Mouse (Mus musculus) brown adipose tissue, adult 24 weeks (tissue): ENCODE data around the gene Frrs1l. TPM values are rescaled to one million over a fixed set of nuclear protein-coding genes. Genes with fewer than 3 reads are reported as not detected.

Experiments
- H3K27ac ChIP-seq: fragments of 200-500 bp; replicated peaks from 2 replicates; pipeline ENCODE4 v1.5.1; 2012; ENCODE audit warnings: low read depth, mild to moderate bottlenecking, low read length
- H3K4me1 ChIP-seq: fragments of 200-500 bp; 2 replicates; pipeline ENCODE4 v1.6.1; 2012; ENCODE audit warnings: low read length, mixed read lengths; ENCODE audit not compliant: control insufficient read depth, insufficient read depth, insufficient read length
- H3K4me3 ChIP-seq: fragments of 200-500 bp; 2 replicates; pipeline ENCODE4 v1.5.1; 2012; ENCODE audit warnings: low read depth, mild to moderate bottlenecking, low read length, moderate library complexity; ENCODE audit not compliant: insufficient read depth
- polyA plus RNA-seq: library from polyadenylated mRNA; stranded (reverse); fragments of >200 nt; gene quantifications from 2 replicates; pipeline ENCODE4 v1.2.4, GENCODE M21; 2012; ENCODE audit not compliant: missing spikeins, insufficient read depth, insufficient read length

The Frrs1l gene
- polyA plus RNA-seq: not detected in 2 replicates

GRCm38 (mm10) chr4:56990215-56990584, at the start of gene Frrs1l:
Gene Frrs1l, minus strand, starts transcription at chr4:56990391.
- no peak within 1 kb of the TSS for H3K27ac ChIP-seq
- no peaks in the 10 kb centered on the region for H3K4me1 ChIP-seq
- H3K4me3 ChIP-seq: peak within 1 kb of the TSS; percentile 45

GRCm38 (mm10) chr4:57039127-57040031, 49.2 kb upstream of the Frrs1l start:
- Histone ChIP-seq H3K4me1 (no peaks in the 10 kb centered on the region), H3K4me3 (no peak overlapping the region), H3K27ac (no peak overlapping the region)

GRCm38 (mm10) chr4:57037554-57037953, 47.4 kb upstream of the Frrs1l start:
- Histone ChIP-seq H3K4me3 (no peak overlapping the region), H3K27ac (no peak overlapping the region), H3K4me1 (no peaks in the 10 kb centered on the region)

- Histone ChIP-seq H3K4me1 (no peaks in the 10 kb centered on the region), H3K4me3 (no peak overlapping the region), H3K27ac (no peak overlapping the region)
These were observed 44.0 kb upstream of the Frrs1l start for GRCm38 (mm10) chr4:57034169-57034568.

- Histone ChIP-seq H3K27ac (no peak overlapping the region), H3K4me1 (no peaks in the 10 kb centered on the region), H3K4me3 (no peak overlapping the region)
These were observed 41.2 kb upstream of the Frrs1l start for GRCm38 (mm10) chr4:57031440-57031839.

- no peak overlapping the region for H3K4me3 ChIP-seq
- H3K4me1 ChIP-seq: no peaks in the 10 kb centered on the region
- H3K27ac ChIP-seq: no peak overlapping the region
These were observed 37.8 kb upstream of the Frrs1l start for GRCm38 (mm10) chr4:57027954-57028353.

- Histone ChIP-seq H3K4me3 (no peak overlapping the region), H3K4me1 (no peaks in the 10 kb centered on the region), H3K27ac (no peak overlapping the region)
These were observed 33.3 kb upstream of the Frrs1l start for GRCm38 (mm10) chr4:57023527-57023926.

- Histone ChIP-seq H3K4me1 (no peaks in the 10 kb centered on the region), H3K27ac (no peak overlapping the region), H3K4me3 (no peak overlapping the region)
These were observed 31.1 kb upstream of the Frrs1l start for GRCm38 (mm10) chr4:57021288-57021687.

GRCm38 (mm10) chr4:57017229-57017628, 27.0 kb upstream of the Frrs1l start:
- H3K27ac ChIP-seq: no peak overlapping the region
- no peaks in the 10 kb centered on the region for H3K4me1 ChIP-seq
- H3K4me3 ChIP-seq: no peak overlapping the region

GRCm38 (mm10) chr4:57016366-57017171, 26.4 kb upstream of the Frrs1l start:
- no peaks in the 10 kb centered on the region for H3K4me1 ChIP-seq
- no peak overlapping the region for H3K27ac ChIP-seq
- no peak overlapping the region for H3K4me3 ChIP-seq

GRCm38 (mm10) chr4:57015032-57015431, 24.8 kb upstream of the Frrs1l start:
- Histone ChIP-seq H3K4me3 (no peak overlapping the region), H3K4me1 (no peaks in the 10 kb centered on the region), H3K27ac (no peak overlapping the region)

GRCm38 (mm10) chr4:57011454-57012046, 21.4 kb upstream of the Frrs1l start:
- no peak overlapping the region for H3K27ac ChIP-seq
- H3K4me3 ChIP-seq: no peak overlapping the region
- H3K4me1 ChIP-seq: no peaks in the 10 kb centered on the region

GRCm38 (mm10) chr4:57010919-57011318, 20.7 kb upstream of the Frrs1l start:
- H3K4me1 ChIP-seq: no peaks in the 10 kb centered on the region
- H3K4me3 ChIP-seq: no peak overlapping the region
- H3K27ac ChIP-seq: no peak overlapping the region

- Histone ChIP-seq H3K4me3 (no peak overlapping the region), H3K4me1 (no peaks in the 10 kb centered on the region), H3K27ac (no peak overlapping the region)
These were observed 20.2 kb upstream of the Frrs1l start for GRCm38 (mm10) chr4:57010425-57010824.

- H3K27ac ChIP-seq: no peak overlapping the region
These were observed 17.5 kb upstream of the Frrs1l start for GRCm38 (mm10) chr4:57007717-57008116.

More at GRCm38 (mm10) chr4:57007717-57008116, 17.5 kb upstream of the Frrs1l start:
- no peak overlapping the region for H3K4me3 ChIP-seq
- no peaks in the 10 kb centered on the region for H3K4me1 ChIP-seq
